8 mouse cellular contexts compared by ENCODE assay signal in the genomic region with DNA sequence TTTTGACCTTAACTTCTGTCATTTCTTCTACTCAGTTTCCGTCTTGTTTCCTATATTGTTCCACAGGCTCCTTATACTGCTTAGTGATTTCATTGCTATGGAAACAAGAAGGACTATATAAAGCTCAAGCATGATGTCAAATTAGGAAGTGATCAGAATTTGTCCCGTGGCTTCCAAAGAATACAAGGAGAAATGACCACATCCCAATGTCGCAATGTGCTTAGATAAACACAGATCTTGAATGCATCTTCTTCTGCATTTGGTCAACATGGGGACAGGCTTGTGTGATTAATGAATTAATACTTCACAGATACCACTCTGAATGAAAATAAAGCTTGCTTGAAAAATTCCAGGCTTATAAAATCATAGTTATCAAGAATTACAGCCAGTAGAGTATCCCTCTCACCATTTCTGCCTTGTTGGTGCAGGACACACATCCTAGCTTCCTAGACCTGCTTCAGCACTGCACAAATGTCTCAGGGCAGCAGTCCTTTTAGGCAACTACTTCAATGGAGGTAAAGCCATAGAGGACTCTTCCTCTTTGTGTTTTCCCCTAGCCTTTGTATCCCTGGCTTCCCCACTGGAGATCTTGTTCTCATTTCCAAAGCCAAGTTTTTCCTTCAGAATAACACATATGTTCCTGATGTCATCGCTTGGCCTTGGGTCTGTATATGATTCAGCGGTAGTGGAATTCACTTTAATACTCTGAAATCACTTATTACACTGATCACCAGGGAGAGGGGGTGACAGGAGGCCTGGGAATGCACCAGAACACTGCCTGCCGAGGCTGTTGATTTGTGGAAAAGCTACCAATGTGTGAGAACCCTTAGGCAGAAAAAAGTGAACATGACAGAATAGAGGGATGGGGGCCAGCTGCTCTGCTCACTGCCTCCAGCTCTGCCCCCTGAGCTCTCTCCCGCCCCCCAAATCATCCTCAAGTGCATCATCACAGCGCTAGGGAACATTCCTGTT.
DNase-seq lines count a peak whose midpoint lies in the region; ATAC-seq and TF ChIP-seq lines count a peak whose summit lies in the region.

No protein-coding gene starts in this region.

- peak; percentile 60 for ATAC-seq in lung, embryonic 15.5 days (ENCODE audit: borderline replicate concordance, extremely low read depth, low FRiP score, low TSS enrichment)
- no peak; the same call in 1 of the 2 replicates for ATAC-seq in forebrain, embryonic 12.5 days (ENCODE audit: low FRiP score)
- peak; percentile 67; the same call in 1 of the 2 replicates for ATAC-seq in hindbrain, embryonic 14.5 days (ENCODE audit: low FRiP score)
- peak; percentile 84 for ATAC-seq in stomach, embryonic 14.5 days (ENCODE audit: insufficient number of reproducible peaks, insufficient read depth, low FRiP score, low read depth)

- TF ChIP-seq CTCF in lung, adult 2 months (IDR thresholded peaks at IDR 0.05; ENCODE audit: insufficient read depth, low read length) = no peak

- H3K4me3 ChIP-seq in lung, embryonic 15.5 days = no peak overlapping the region
- H3K4me3 ChIP-seq in lung, adult 2 months (replicated peaks; ENCODE audit: extremely low read depth, low read depth, low read length) = no peak overlapping the region
- H3K4me3 ChIP-seq in forebrain, embryonic 12.5 days (replicated peaks) = no peak overlapping the region
- no peak overlapping the region for H3K4me3 ChIP-seq in hindbrain, embryonic 14.5 days (replicated peaks; ENCODE audit: low read length)
- no peak overlapping the region for H3K4me3 ChIP-seq in stomach, embryonic 14.5 days (ENCODE audit: low read depth, low read length)

- H3K9me3 ChIP-seq in lung, embryonic 15.5 days = no peaks in the 10 kb centered on the region
- no peaks in the 10 kb centered on the region for H3K9me3 ChIP-seq in forebrain, embryonic 12.5 days
- no peaks in the 10 kb centered on the region for H3K9me3 ChIP-seq in hindbrain, embryonic 14.5 days (ENCODE audit: control insufficient read depth, low read length)
- no peaks in the 10 kb centered on the region for H3K9me3 ChIP-seq in stomach, embryonic 14.5 days (ENCODE audit: control insufficient read depth, low read depth, low read length)

- no peaks in the 10 kb centered on the region for H3K27me3 ChIP-seq in lung, embryonic 15.5 days
- no peaks in the 10 kb centered on the region for H3K27me3 ChIP-seq in forebrain, embryonic 12.5 days
- no peaks in the 10 kb centered on the region for H3K27me3 ChIP-seq in hindbrain, embryonic 14.5 days (ENCODE audit: control insufficient read depth, insufficient read depth, low read length)
- no peaks in the 10 kb centered on the region for H3K27me3 ChIP-seq in stomach, embryonic 14.5 days (ENCODE audit: control insufficient read depth, insufficient read depth, low read length)

- TF ChIP-seq POLR2A in lung, adult 2 months (IDR thresholded peaks at IDR 0.05; ENCODE audit: borderline replicate concordance, extremely low read depth, low read depth, low read length) = no peak

- 49% methylated on average over 8 of the region's 8 CpGs for WGBS in lung, embryonic 15.5 days
- 63% methylated on average over 8 of the region's 8 CpGs for WGBS in lung, adult 2 months
- 63% methylated on average over 8 of the region's 8 CpGs for WGBS in forebrain, embryonic 12.5 days
- 54% methylated on average over 8 of the region's 8 CpGs for WGBS in hindbrain, embryonic 14.5 days
- 47% methylated on average over 8 of the region's 8 CpGs for WGBS in stomach, embryonic 14.5 days

- no peak overlapping the region for H3K4me2 ChIP-seq in lung, embryonic 15.5 days
- H3K4me2 ChIP-seq in forebrain, embryonic 12.5 days = no peak overlapping the region
- no peak overlapping the region for H3K4me2 ChIP-seq in hindbrain, embryonic 14.5 days (replicated peaks)
- H3K4me2 ChIP-seq in stomach, embryonic 14.5 days (replicated peaks; ENCODE audit: low read depth, low read length) = no peak overlapping the region

- no peak for DNase-seq in lung, adult 2 months
- no peak for DNase-seq in hindbrain, embryonic 14.5 days (ENCODE audit: low spot score)
- DNase-seq in layer of hippocampus, adult 9-10 months (ENCODE audit: low spot score) = no peak
- DNase-seq in spleen, postnatal 36 days (ENCODE audit: low spot score in 2 of 2) = no peak
- DNase-seq in embryo, embryonic 9.5 days (ENCODE audit: extremely low spot score) = no peak

- no peak overlapping the region for H3K9ac ChIP-seq in lung, embryonic 15.5 days
- H3K9ac ChIP-seq in forebrain, embryonic 12.5 days = no peak overlapping the region
- H3K9ac ChIP-seq in hindbrain, embryonic 14.5 days = 0 out of 2 replicates have a peak overlapping the region, but pooled peaks have one; percentile 10
- no peak overlapping the region for H3K9ac ChIP-seq in stomach, embryonic 14.5 days (replicated peaks; ENCODE audit: low read depth, low read length)

- H3K27ac ChIP-seq in lung, embryonic 15.5 days = peak overlapping the region; percentile 18; the same call in 1 of the 2 replicates
- H3K27ac ChIP-seq in forebrain, embryonic 12.5 days = 0 out of 2 replicates have a peak overlapping the region, but pooled peaks have one; percentile 31
- peak overlapping the region; percentile 38; the same call in 1 of the 2 replicates for H3K27ac ChIP-seq in hindbrain, embryonic 14.5 days
- H3K27ac ChIP-seq in stomach, embryonic 14.5 days (ENCODE audit: low read length) = peak overlapping the region; percentile 64

- H3K36me3 ChIP-seq in lung, embryonic 15.5 days = no peaks in the 10 kb centered on the region
- no peaks in the 10 kb centered on the region for H3K36me3 ChIP-seq in forebrain, embryonic 12.5 days (replicated peaks)
- H3K36me3 ChIP-seq in hindbrain, embryonic 14.5 days (replicated peaks; ENCODE audit: control insufficient read depth, insufficient read depth) = no peaks in the 10 kb centered on the region
- no peaks in the 10 kb centered on the region for H3K36me3 ChIP-seq in stomach, embryonic 14.5 days (ENCODE audit: control insufficient read depth, insufficient read depth, low read length)

- H3K4me1 ChIP-seq in lung, embryonic 15.5 days = peaks cover 28% of the 10 kb centered on the region
- peaks cover 2% of the 10 kb centered on the region; the same call in 1 of the 2 replicates for H3K4me1 ChIP-seq in lung, adult 2 months (ENCODE audit: control insufficient read depth, insufficient read depth, low read length)
- peaks cover 34% of the 10 kb centered on the region for H3K4me1 ChIP-seq in forebrain, embryonic 12.5 days
- peaks cover 16% of the 10 kb centered on the region for H3K4me1 ChIP-seq in hindbrain, embryonic 14.5 days (replicated peaks; ENCODE audit: control insufficient read depth, insufficient read depth, low read length)
- peaks cover 16% of the 10 kb centered on the region; the same call in 1 of the 2 replicates for H3K4me1 ChIP-seq in stomach, embryonic 14.5 days (ENCODE audit: control insufficient read depth, insufficient read depth, low read length)
